Mouse (Mus musculus) MEL (cell line): ENCODE results near the gene Myo9b. TPM values are rescaled to one million over a fixed set of nuclear protein-coding genes. Genes with fewer than 3 reads are reported as not detected.
A peak's percentile ranks its signal among the peaks of the same experiment; 100 is the strongest.
"Not testable (repeated sequence)": the region's sequence is repeated elsewhere in the genome, so short reads cannot be mapped to it uniquely, and the experiment has no call there.

ENCODE experiments used
- DNase-seq: peaks from one replicate; pipeline ENCODE4 v3.0.0; 2011; ENCODE audit warnings: low read depth, low spot score
- H3K27ac ChIP-seq: 2 replicates; pipeline ENCODE4 v1.5.1; 2012; ENCODE audit warnings: low read depth, mild to moderate bottlenecking, control low read depth, low read length, moderate library complexity; ENCODE audit not compliant: control insufficient read depth
- H3K27me3 ChIP-seq, 2 experiments: fragments of 150-350 bp in 1 of 2; sonication (generic) in 1 of 2; 2 replicates each; pipeline ENCODE4 v1.6.1; 2012; ENCODE audit warnings: low read length in 2 of 2, mild to moderate bottlenecking in 2 of 2, improper control_type of control experiment in 1 of 2, moderate library complexity in 1 of 2; ENCODE audit not compliant: insufficient read depth in 2 of 2, control insufficient read depth in 1 of 2
- H3K36me3 ChIP-seq, 2 experiments: 2 replicates each; pipeline ENCODE4 v1.6.1; 2012 to 2014; ENCODE audit warnings: low read length in 2 of 2, improper control_type of control experiment in 1 of 2, inconsistent platforms in 1 of 2, mild to moderate bottlenecking in 1 of 2; ENCODE audit not compliant: insufficient read depth in 2 of 2, control insufficient read depth in 1 of 2
- H3K4me1 ChIP-seq, 2 experiments: fragments of 150-350 bp in 1 of 2; sonication (generic) in 1 of 2; 2 replicates each; pipeline ENCODE4 v1.6.1; 2012; ENCODE audit warnings: low read length in 2 of 2, improper control_type of control experiment in 1 of 2, mild to moderate bottlenecking in 1 of 2; ENCODE audit not compliant: insufficient read depth in 2 of 2, control insufficient read depth in 1 of 2
- H3K4me3 ChIP-seq, 2 experiments: fragments of 150-350 bp in 1 of 2; sonication (generic) in 1 of 2; 2 replicates each; pipeline ENCODE4 v1.5.1; 2012; ENCODE audit warnings: low read depth in 2 of 2, low read length in 2 of 2, mild to moderate bottlenecking in 2 of 2, moderate library complexity in 2 of 2, control low read depth in 1 of 2, improper control_type of control experiment in 1 of 2; ENCODE audit not compliant: control insufficient read depth in 1 of 2, insufficient read depth in 1 of 2
- H3K79me2 ChIP-seq: 2 replicates; pipeline ENCODE4 v1.6.1; 2012; ENCODE audit warnings: mild to moderate bottlenecking, low read length, moderate library complexity; ENCODE audit not compliant: control insufficient read depth, poor library complexity, insufficient read depth
- H3K9ac ChIP-seq: 2 replicates; pipeline ENCODE4 v1.6.1; 2012; ENCODE audit warnings: low read depth, mild to moderate bottlenecking, control low read depth, low read length, moderate library complexity; ENCODE audit not compliant: control insufficient read depth, poor library complexity, severe bottlenecking
- H3K9me3 ChIP-seq: fragments of 150-350 bp; sonication (generic); replicated peaks from 2 replicates; pipeline ENCODE4 v1.6.1; 2012; ENCODE audit warnings: mild to moderate bottlenecking, low read length, improper control_type of control experiment, moderate library complexity; ENCODE audit not compliant: insufficient read depth
- CHD2 ChIP-seq: IDR thresholded peaks from 2 replicates; pipeline ENCODE4 v1.6.1; 2011; ENCODE audit warnings: low read length, improper control_type of control experiment
- EP300 ChIP-seq, 2 experiments: IDR thresholded peaks; 2 replicates each; pipeline ENCODE4 v1.6.1; 2011; ENCODE audit warnings: improper control_type of control experiment in 2 of 2, low read length in 2 of 2, low read depth in 1 of 2, mild to moderate bottlenecking in 1 of 2
- GABPA ChIP-seq: IDR thresholded peaks from 2 replicates; pipeline ENCODE4 v1.6.1; 2012; ENCODE audit warnings: low read depth, mild to moderate bottlenecking, inconsistent platforms, low read length, improper control_type of control experiment, moderate library complexity
- GATA1 ChIP-seq: IDR thresholded peaks from 2 replicates; pipeline ENCODE4 v1.6.1; 2011; ENCODE audit warnings: low read depth, low read length, improper control_type of control experiment
- HCFC1 ChIP-seq: IDR thresholded peaks from 2 replicates; pipeline ENCODE4 v1.6.1; 2012; ENCODE audit warnings: low read depth, mild to moderate bottlenecking, inconsistent platforms, low read length, improper control_type of control experiment, moderate library complexity
- MAX ChIP-seq: IDR thresholded peaks from 2 replicates; pipeline ENCODE4 v1.6.1; 2011; ENCODE audit warnings: low read length, improper control_type of control experiment
- MAZ ChIP-seq: IDR thresholded peaks from 2 replicates; pipeline ENCODE4 v1.6.1; 2012; ENCODE audit warnings: low read depth, mild to moderate bottlenecking, inconsistent platforms, low read length, improper control_type of control experiment
- MEF2A ChIP-seq: IDR thresholded peaks from 2 replicates; pipeline ENCODE4 v1.6.1; 2014; ENCODE audit warnings: low read depth, mild to moderate bottlenecking, inconsistent platforms, low read length, improper control_type of control experiment; ENCODE audit not compliant: poor library complexity, insufficient replicate concordance, severe bottlenecking; ENCODE audit errors: extremely low read depth
- MXI1 ChIP-seq: IDR thresholded peaks from 2 replicates; pipeline ENCODE4 v1.6.1; 2011; ENCODE audit warnings: mild to moderate bottlenecking, low read depth, low read length, improper control_type of control experiment
- MYB ChIP-seq: IDR thresholded peaks from 2 replicates; pipeline ENCODE4 v1.6.1; 2011; ENCODE audit warnings: mild to moderate bottlenecking, low read depth, low read length, improper control_type of control experiment
- MYC ChIP-seq: IDR thresholded peaks from 2 replicates; pipeline ENCODE4 v1.6.1; 2011; ENCODE audit warnings: low read depth, mild to moderate bottlenecking, low read length, improper control_type of control experiment, moderate library complexity
- NELFE ChIP-seq: IDR thresholded peaks from 2 replicates; pipeline ENCODE4 v1.6.1; 2011; ENCODE audit warnings: low read depth, low read length, improper control_type of control experiment
- POLR2A ChIP-seq, 2 experiments: IDR thresholded peaks; 2 replicates each; pipeline ENCODE4 v1.6.1; 2011 to 2012; ENCODE audit warnings: low read length in 2 of 2, mild to moderate bottlenecking in 2 of 2, control low read depth in 1 of 2, improper control_type of control experiment in 1 of 2, low read depth in 1 of 2, moderate library complexity in 1 of 2; ENCODE audit not compliant: control insufficient read depth in 1 of 2, insufficient read depth in 1 of 2, poor library complexity in 1 of 2
- POLR2AphosphoS5 ChIP-seq: IDR thresholded peaks from 2 replicates; pipeline ENCODE4 v1.6.1; 2012; ENCODE audit warnings: low read depth, borderline replicate concordance, mild to moderate bottlenecking, inconsistent platforms, low read length, moderate library complexity, mixed read lengths
- RAD21 ChIP-seq: IDR thresholded peaks from 2 replicates; pipeline ENCODE4 v1.6.1; 2011; ENCODE audit warnings: mild to moderate bottlenecking, low read depth, low read length, improper control_type of control experiment
- TAL1 ChIP-seq: IDR thresholded peaks from 2 replicates; pipeline ENCODE4 v1.6.1; 2012; ENCODE audit warnings: mild to moderate bottlenecking, inconsistent platforms, low read length, moderate library complexity, mixed read lengths
- USF1 ChIP-seq: IDR thresholded peaks from 2 replicates; pipeline ENCODE4 v1.6.1; 2014; ENCODE audit warnings: low read depth, mild to moderate bottlenecking, inconsistent platforms, low read length, improper control_type of control experiment, moderate library complexity
- USF2 ChIP-seq, 2 experiments: IDR thresholded peaks; 2 replicates each; pipeline ENCODE4 v1.6.1; 2011 to 2012; ENCODE audit warnings: improper control_type of control experiment in 2 of 2, low read length in 2 of 2, borderline replicate concordance in 1 of 2, inconsistent platforms in 1 of 2, low read depth in 1 of 2, mild to moderate bottlenecking in 1 of 2; ENCODE audit not compliant: insufficient read depth in 1 of 2
- ZKSCAN1 ChIP-seq: IDR thresholded peaks from 2 replicates; pipeline ENCODE4 v1.6.1; 2012; ENCODE audit warnings: low read depth, mild to moderate bottlenecking, inconsistent platforms, low read length, improper control_type of control experiment, moderate library complexity
- ZNF384 ChIP-seq: IDR thresholded peaks from 2 replicates; pipeline ENCODE4 v1.6.1; 2012; ENCODE audit warnings: low read depth, mild to moderate bottlenecking, inconsistent platforms, low read length, improper control_type of control experiment
- polyA plus RNA-seq, 2 experiments: library from polyadenylated mRNA; stranded (reverse) in 1 of 2; unstranded in 1 of 2; fragments of >175 nt in 1 of 2; fragments of >200 nt in 1 of 2; gene quantifications; 2 replicates each; pipeline versions ENCODE4 v1.2.1 to v1.2.4; 2012; ENCODE audit warnings: low replicate concordance in 2 of 2, low read depth in 1 of 2; ENCODE audit not compliant: insufficient read length in 2 of 2, insufficient read depth in 1 of 2, missing spikeins in 1 of 2
- total RNA-seq: library from RNA; depleted of rRNA; stranded (reverse); fragments of 300-350 nt; gene quantifications from 2 replicates; pipeline ENCODE4 v1.2.3, GENCODE M21; 2012

Myo9b gene
- total and polyA plus RNA-seq, 3 experiments, result 35.8 to 54.8 (median 52.3) TPM

DNA sequence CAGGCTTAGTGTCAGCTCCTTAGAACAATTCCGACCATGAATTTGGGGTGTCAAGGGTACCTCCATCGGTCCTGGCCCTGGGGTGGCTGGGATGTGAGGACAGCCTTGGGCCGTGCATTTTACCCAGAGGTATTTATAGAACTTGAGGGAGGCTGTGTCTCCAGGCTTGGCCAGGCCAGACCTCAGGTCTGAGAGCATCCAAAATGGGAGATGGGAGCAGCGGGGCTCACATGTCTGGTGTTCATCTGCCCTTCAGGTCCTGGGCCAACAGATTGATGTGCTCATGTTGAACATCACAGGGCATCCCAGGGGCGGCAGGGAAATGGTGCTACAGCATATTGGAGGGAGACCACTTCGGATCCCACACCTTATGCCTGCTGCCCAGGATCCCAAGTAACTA lies 18.8 kb downstream of the Myo9b start:
- H3K79me2 ChIP-seq, result peaks cover 6% of the 10 kb centered on the region
- no peak overlapping the region for H3K9ac ChIP-seq
- TF ChIP-seq MYC (no peak), POLR2A (IDR thresholded peaks at IDR 0.05; ENCODE audit: control insufficient read depth in 1 of 2, insufficient read depth in 1 of 2, low read depth in 1 of 2, low read length in 2 of 2, poor library complexity in 1 of 2) (no peak)
- no peak overlapping the region for H3K27ac ChIP-seq
- no peaks in the 10 kb centered on the region for H3K27me3 ChIP-seq
- no peaks in the 10 kb centered on the region for H3K4me1 ChIP-seq
- peaks cover 2% of the 10 kb centered on the region in 2 experiments; a peak in 3 of 4 replicates for H3K36me3 ChIP-seq
- no peak for DNase-seq
- H3K9me3 ChIP-seq, result no peaks in the 10 kb centered on the region
- no peak overlapping the region for H3K4me3 ChIP-seq

GRCm38 (mm10) chr8:71293930-71294329 lies 21.4 kb downstream of the Myo9b start:
- H3K9ac ChIP-seq, H3K27me3 ChIP-seq, H3K9me3 ChIP-seq, H3K4me3 ChIP-seq, H3K4me1 ChIP-seq, DNase-seq, H3K36me3 ChIP-seq, H3K79me2 ChIP-seq, H3K27ac ChIP-seq: not testable (repeated sequence)

GRCm38 (mm10) chr8:71296188-71296621 lies 23.7 kb downstream of the Myo9b start:
- Histone ChIP-seq H3K4me1 (no peaks in the 10 kb centered on the region), H3K27ac (no peak overlapping the region)
- TF ChIP-seq MAX (no peak), MXI1 (no peak), MAZ (no peak), GATA1 (no peak), TAL1 (no peak), MEF2A (no peak), EP300 (IDR thresholded peaks at IDR 0.05; ENCODE audit: low read depth in 1 of 2, low read length in 2 of 2) (no peak)
- TF ChIP-seq, all 39 proteins: peak for 0
- DNase-seq, result peak; percentile 48
- H3K9me3 ChIP-seq, result no peaks in the 10 kb centered on the region
- no peaks in the 10 kb centered on the region for H3K27me3 ChIP-seq
- H3K79me2 ChIP-seq, result peaks cover 3% of the 10 kb centered on the region
- no peak overlapping the region for H3K4me3 ChIP-seq
- no peak overlapping the region for H3K9ac ChIP-seq
- H3K36me3 ChIP-seq, result peaks cover 0 to 2% of the 10 kb centered on the region in 2 experiments; a peak in 2 of 4 replicates

DNA sequence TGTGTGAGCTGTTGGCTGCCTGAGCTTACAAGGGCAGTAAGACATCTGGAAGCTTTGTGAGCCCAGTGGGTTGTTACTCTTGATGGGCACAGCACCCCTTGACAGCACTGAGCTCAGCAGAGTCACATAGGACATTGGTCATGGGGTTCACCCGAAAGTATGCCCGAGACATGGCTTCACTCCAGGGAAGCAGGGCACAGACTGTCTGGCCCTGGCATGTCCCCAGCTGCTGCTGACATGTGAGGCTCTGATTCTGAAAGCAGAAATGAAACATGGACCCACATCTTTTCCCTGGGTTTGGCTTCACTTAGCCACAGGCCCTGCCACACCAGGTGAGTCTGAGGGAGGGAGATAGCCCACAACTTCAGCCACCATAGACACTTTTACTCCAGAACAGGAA lies 24.3 kb downstream of the Myo9b start:
- H3K79me2 ChIP-seq, result peaks cover 3% of the 10 kb centered on the region
- H3K9me3 ChIP-seq, result no peaks in the 10 kb centered on the region
- no peaks in the 10 kb centered on the region for H3K27me3 ChIP-seq
- H3K9ac ChIP-seq, result no peak overlapping the region
- H3K36me3 ChIP-seq, result peaks cover 0 to 2% of the 10 kb centered on the region in 2 experiments; a peak in 2 of 4 replicates
- H3K4me3 ChIP-seq, result no peak overlapping the region
- H3K4me1 ChIP-seq, result peaks cover 0 to under 1% of the 10 kb centered on the region in 2 experiments; a peak in 1 of 4 replicates
- no peak overlapping the region for H3K27ac ChIP-seq
- DNase-seq, result no peak
- TF ChIP-seq EP300 (IDR thresholded peaks at IDR 0.05; ENCODE audit: low read depth in 1 of 2, low read length in 2 of 2) (no peak), MXI1 (no peak), MYB (no peak), GABPA (no peak), HCFC1 (no peak), TAL1 (no peak), USF1 (no peak), ZNF384 (no peak), MAX (no peak), MAZ (no peak), NELFE (no peak), POLR2AphosphoS5 (no peak), RAD21 (no peak), ZKSCAN1 (no peak), MYC (no peak), USF2 (IDR thresholded peaks at IDR 0.05; ENCODE audit: borderline replicate concordance in 1 of 2, insufficient read depth in 1 of 2, low read depth in 1 of 2, low read length in 2 of 2) (no peak), CHD2 (no peak)
